Mouse (Mus musculus): ENCODE results near the gene Mre11a.

Gene Mre11a

GRCm38 (mm10) chr9:14821396-14821795, 36.9 kb downstream of the Mre11a start:
- DNase-seq (ENCODE audit: low spot score), result no peak

GRCm38 (mm10) chr9:14824840-14825239, 40.4 kb downstream of the Mre11a start:
- no peak for DNase-seq (ENCODE audit: low spot score)

GRCm38 (mm10) chr9:14827875-14828274, 43.4 kb downstream of the Mre11a start:
- no peak for DNase-seq (ENCODE audit: low spot score)

GRCm38 (mm10) chr9:14832046-14832445, 47.6 kb downstream of the Mre11a start:
- no peak for DNase-seq (ENCODE audit: low spot score)

- DNase-seq (ENCODE audit: low spot score), result no peak
Observed at GRCm38 (mm10) chr9:14835335-14836075, 51.1 kb downstream of the Mre11a start.

- DNase-seq (ENCODE audit: low spot score), result no peak
Observed at GRCm38 (mm10) chr9:14839527-14839926, 55.1 kb downstream of the Mre11a start.

GRCm38 (mm10) chr9:14839970-14840369, 55.5 kb downstream of the Mre11a start:
- DNase-seq (ENCODE audit: low spot score), result no peak

- peak; percentile 17 for DNase-seq (ENCODE audit: low spot score)
Observed at GRCm38 (mm10) chr9:14841878-14842761, 57.7 kb downstream of the Mre11a start.

GRCm38 (mm10) chr9:14843311-14843857, 58.9 kb downstream of the Mre11a start:
- no peak for DNase-seq (ENCODE audit: low spot score)

GRCm38 (mm10) chr9:14843901-14844300, 59.4 kb downstream of the Mre11a start:
- no peak for DNase-seq (ENCODE audit: low spot score)

- no peak for DNase-seq (ENCODE audit: low spot score)
Observed at GRCm38 (mm10) chr9:14846428-14846827, 62.0 kb downstream of the Mre11a start.

- no peak for DNase-seq (ENCODE audit: low spot score)
Observed at GRCm38 (mm10) chr9:14848267-14848935, 63.9 kb downstream of the Mre11a start.

GRCm38 (mm10) chr9:14854585-14854984, 70.1 kb downstream of the Mre11a start:
- no peak for DNase-seq (ENCODE audit: low spot score)

- no peak for DNase-seq (ENCODE audit: low spot score)
Observed at GRCm38 (mm10) chr9:14856922-14857654, 72.6 kb downstream of the Mre11a start.

- no peak for DNase-seq (ENCODE audit: low spot score)
Observed at GRCm38 (mm10) chr9:14858170-14858706, 73.8 kb downstream of the Mre11a start.

- no peak for DNase-seq (ENCODE audit: low spot score)
Observed at GRCm38 (mm10) chr9:14858782-14859181, 74.3 kb downstream of the Mre11a start.

GRCm38 (mm10) chr9:14859868-14860639, 75.6 kb downstream of the Mre11a start, which contains the start of gene Gpr83:
Gene Gpr83, plus strand, starts transcription at chr9:14860210.
- no peak for DNase-seq (ENCODE audit: low spot score)

GRCm38 (mm10) chr9:14863126-14863525, 78.7 kb downstream of the Mre11a start:
- DNase-seq (ENCODE audit: low spot score), result no peak

GRCm38 (mm10) chr9:14864726-14865125, 80.3 kb downstream of the Mre11a start:
- DNase-seq (ENCODE audit: low spot score), result no peak

GRCm38 (mm10) chr9:14866957-14867356, 82.5 kb downstream of the Mre11a start:
- peak; percentile 28 for DNase-seq (ENCODE audit: low spot score)

Measured in ovary, postnatal 14 days (tissue).